Mouse (Mus musculus) liver, embryonic 14.5 days (tissue): ENCODE results near the gene Ahcyl2.

ENCODE experiments used
- CTCF ChIP-seq: IDR thresholded peaks from 2 replicates; pipeline ENCODE4 v1.5.1; 2016; ENCODE audit warnings: antibody characterized with exemption, low read depth, control low read depth
- EP300 ChIP-seq: IDR thresholded peaks from 2 replicates; pipeline ENCODE4 v1.6.1; 2016; ENCODE audit warnings: antibody characterized with exemption, low read depth

DNA sequence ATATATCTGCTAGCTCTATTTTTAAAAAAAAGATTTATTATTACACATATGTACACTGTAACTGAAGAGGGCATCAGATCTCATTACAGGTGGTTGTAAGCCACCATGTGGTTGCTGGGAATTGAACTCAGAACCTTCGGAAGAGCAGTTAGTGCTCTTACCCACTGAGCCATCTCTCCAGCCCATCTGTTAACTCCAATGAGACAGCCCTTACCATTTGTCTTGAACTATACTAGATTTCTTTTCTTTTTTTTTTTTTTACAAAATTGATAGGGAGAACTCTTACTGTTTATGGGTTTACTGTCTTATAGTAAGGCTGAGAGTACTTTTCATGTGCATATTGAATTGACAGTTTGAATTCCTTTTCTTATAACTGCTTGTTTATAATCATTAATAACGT lies 12.8 kb downstream of the Ahcyl2 start:
- TF ChIP-seq EP300 (no peak), CTCF (no peak)
